Mouse (Mus musculus) frontal cortex, postnatal 25 days (tissue): Measurements from ENCODE around the gene Atp10a.
"Not testable (repeated sequence)": the region's sequence is repeated elsewhere in the genome, so short reads cannot be mapped to it uniquely, and the experiment has no call there.

ENCODE experiments used
- DNase-seq, 2 experiments: peaks; one replicate each; pipeline ENCODE4 v3.0.0; 2022; ENCODE audit warnings: low spot score in 2 of 2

The Atp10a gene

DNA sequence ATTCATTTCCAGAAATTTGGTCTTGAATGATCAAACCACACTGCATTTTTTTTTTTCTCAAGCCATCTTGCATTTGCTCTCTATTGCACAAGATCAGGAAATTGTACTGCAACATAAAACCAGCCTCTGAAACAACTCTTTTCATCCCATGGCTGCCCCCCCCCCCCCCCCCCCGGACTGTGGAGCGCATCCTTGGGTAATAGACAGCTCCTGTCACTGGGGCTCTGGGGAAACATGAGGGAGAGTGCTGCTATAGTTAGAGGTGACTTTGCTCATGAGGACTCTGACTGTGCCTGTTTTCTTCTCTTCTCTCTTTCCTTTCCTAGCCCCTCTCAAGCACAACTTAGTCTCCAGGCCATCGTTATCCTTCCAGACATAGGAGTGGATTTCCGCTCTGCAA lies 131.6 kb downstream of the Atp10a start:
- no peak for DNase-seq

DNA sequence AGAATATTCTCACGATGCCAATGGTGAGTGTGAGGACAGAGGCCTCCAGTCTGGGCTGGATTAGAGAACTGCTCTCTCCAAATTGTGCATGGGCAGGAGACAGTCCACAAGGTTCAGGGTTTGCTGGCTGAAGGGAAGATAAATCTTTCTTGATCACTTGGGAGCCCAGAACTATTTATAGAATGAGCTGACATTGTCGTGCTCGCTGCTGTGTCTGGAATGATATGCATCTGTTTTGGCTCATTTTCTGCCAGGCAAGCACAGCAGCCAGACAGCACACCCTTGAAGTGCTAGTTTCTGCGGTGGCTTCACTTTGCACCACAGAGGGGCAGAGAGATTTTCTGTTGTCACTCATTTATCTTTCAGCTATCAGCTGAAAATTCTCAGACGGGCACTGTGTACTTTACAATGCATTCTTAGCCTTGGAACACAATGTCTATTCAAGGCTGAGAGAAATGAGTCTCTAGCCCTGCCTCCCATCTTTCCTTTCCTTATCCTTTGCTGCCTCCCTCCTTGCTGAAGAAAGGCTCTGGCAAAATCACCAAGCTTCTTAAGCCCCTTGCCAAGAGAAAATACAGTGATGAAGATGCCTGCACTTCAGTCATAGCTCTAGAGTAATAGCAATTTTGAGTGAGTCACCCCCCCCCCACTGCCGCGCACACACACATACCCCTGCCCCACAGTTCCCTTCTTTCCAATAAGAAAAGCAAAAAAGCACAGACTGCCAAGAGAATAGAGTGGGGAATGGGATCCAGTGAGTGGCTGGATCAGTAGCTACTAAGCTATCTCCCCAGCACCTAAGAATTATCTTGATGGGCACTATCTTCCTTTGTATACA lies 132.7 kb downstream of the Atp10a start:
- no peak for DNase-seq

DNA sequence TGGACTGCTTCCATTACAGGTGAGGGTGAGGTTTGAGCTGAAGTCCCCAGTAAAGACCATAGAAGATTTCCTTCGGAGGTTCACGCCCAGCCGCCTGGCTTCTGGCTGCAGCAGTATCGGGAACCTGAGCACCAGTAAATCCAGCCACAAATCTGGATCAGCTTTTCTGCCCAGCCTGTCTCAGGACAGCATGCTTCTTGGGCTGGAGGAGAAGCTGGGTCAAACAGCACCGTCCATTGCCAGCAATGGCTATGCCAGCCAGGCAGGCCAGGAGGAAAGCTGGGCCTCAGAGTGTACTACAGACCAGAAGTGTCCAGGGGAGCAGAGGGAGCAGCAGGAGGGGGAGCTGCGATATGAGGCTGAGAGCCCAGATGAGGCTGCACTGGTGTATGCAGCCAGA lies 141.3 kb downstream of the Atp10a start:
- no peak for DNase-seq

DNA sequence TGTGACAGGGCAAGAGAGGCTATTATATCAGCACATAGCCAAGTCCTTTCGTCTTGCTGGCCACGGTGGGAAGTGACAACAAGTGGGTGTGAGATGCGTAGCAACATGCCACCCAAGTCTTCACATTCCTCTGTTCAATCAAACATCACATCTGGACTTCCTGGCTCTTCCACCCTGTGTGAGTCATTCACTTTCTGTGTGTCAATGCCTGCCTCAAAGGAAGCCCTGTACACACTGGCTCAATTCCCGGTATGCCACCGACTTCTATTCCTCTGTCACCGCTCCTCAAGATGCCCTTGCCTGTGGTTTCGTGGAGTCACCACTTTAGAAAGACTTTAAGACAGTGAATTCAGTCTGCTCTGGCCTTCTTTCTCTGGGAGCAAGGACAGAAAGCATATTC lies 144.9 kb downstream of the Atp10a start:
- DNase-seq = no peak

DNA sequence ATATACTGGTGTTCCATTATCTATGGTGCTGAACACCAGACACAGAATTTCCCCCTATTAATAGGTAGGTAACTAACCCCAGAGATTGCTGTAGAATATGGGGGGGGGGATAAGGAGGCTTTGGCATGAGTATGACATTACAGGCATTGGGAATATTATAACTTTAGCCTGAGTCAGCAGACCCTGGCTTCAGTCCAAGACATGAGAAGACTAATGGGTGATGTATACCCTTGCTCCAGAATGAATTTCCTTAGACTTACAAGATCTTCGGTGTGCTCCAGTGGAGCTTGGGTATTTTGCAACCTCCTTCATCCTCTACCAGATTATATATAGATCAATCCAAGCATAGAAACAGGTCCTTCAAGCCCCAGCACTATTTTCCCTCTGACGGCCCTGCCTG lies 145.8 kb downstream of the Atp10a start:
- DNase-seq = no peak

DNA sequence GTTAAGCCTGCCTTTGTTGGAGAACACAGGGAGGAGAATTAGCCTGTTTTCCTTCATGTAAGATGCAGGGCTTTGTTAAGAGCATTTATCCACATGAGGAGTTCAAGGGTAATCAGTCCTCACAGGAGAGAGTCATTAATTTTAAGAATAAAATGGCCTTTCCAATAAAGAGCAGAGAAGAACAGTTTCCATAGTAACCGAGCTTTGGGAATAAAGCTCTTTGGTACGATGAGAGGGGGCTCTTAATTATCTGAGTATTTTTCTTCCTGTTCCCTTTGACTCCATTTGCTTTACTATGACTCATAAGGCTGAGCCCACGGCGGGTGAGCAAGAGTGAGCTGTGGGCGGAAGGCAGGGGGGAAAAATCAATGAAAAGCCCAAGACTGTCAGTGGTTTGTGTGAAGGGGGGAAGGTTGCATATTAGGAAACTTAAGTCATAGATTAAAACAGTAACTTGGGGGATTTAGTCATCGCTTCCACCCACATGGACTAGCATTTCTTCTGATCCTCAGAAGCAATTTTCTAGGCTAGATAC lies 166.2 kb downstream of the Atp10a start:
- peak in 1 of 2 experiments; percentile 10 for DNase-seq

DNA sequence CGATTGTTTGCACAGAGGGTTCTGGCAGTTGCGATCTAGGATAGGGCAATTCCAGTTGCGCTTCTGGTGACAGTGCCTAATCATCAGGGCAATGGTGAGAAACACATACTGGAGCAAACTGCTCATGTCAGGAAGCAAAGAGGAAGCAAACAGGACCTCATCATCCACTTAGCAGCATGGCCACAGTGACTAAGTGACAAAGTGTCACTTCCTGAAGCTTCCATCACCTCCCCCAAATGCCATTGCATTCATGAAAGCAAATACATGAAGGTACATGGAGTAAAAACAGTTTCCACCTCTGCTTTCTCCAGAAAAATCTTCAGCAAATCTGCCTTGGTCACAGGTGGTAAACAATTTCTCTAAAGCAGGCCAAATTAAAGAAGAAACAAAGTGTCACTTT lies 168.7 kb downstream of the Atp10a start:
- DNase-seq = no peak

DNA sequence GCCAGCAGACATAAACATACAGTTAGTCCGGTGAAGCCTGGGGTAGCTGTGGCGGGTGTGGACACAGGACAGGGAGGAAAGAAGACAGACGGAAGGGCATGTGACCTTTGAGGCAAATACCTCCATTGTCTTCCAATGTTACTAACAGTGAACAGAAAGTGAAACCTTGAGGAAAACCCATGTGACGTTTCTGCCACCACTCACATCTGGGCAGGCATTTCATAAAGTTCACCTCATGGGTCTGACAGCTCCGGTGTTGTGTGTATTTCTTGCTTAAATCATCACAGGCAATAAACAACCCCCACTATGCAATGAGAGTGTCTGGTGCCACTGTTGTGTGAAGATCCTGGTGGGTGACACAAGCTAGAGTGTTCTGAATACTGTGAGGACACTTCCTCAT lies 173.1 kb downstream of the Atp10a start:
- no peak for DNase-seq

DNA sequence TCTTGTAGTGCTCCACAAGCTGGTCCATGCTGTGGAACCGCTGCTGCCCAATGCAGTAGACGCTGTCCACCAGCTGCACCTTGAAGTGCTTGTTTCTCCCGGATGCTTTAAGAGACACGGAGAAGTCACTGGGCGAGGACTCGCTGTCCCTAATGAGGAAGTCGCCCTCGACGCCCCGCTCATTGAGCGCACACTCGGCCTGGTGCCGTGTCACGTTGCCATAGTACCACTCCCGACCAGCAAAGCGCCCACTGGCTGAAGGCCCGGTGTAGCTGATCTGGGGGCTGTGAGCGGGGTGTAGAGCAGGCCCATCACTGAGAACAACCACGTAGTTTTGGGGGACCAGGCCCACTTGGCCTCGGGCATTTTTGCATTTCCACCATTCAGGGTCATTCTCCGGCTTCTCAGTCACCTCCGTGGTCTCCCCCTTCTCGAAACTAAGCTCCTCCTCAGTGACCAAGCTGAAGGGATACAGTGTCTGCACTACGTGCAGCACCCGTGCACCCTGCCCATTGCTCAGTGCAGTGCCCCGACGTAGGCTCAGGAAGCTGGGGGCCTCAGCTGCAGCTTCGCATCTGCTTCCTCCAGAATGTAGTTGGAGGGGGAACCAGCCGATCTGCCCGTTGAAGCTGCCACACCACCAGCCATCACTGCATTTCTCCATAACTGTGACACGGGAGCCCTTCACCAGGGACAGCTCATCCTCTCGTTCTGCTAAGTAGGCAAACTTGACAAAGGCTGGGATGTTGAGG lies 181.1 kb downstream of the Atp10a start:
- DNase-seq = not testable (repeated sequence)

DNA sequence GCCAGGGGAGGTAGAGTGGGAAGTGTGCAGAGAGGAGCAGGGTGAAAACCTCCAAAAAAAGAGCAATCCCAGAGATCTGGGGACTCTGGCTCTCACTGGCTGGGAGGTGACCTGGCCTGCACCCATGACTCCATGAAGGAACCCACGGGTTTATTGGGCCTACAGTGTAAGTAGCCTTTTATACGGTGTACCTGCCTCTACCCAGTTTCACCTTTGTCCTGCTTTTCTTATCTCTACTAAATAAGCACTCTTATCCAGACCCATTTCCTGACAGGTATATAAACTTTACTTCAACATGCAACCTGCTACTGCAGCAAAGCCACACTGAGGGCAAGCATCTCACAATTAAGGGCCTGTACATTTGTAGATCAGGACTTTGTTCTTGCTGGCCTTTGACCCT lies 184.4 kb downstream of the Atp10a start:
- no peak for DNase-seq

DNA sequence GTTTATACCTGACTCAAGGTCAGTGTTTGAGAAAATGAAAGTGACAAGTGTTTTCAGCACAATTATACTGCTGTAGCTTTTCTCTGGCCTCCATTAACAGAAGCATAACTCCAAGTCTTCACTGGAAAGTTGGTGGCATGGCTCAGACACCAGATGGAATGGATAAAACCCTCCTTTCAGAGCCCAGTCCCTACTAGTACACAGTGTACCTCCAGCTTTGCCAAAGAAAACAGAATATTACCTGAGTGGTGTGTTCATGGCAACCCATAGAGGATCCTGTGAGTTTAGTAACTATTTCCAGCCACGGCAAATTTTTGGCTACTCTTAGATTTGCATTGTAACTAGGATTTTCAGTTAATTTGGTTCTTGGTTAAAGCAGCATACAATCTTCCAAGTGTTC lies 185.1 kb downstream of the Atp10a start:
- DNase-seq = no peak

DNA sequence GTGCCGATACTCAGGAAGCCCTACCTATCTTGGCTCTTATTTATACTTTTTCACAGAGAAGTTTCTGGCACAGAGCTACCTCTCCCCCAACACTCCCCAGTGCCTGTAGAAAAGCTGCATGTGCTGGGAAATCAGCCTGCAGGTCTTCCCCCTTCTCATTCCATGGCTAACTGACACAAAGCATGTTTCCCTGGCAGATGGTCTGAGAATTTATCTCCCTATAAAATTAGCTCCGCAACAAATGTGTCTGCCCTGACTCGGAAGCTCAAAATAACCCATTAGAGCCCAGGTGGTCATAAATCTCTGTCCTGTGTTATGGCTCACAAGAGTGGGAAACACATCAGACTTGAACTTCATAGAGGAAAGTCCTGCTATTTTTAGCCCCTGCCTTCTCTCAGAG lies 186.9 kb downstream of the Atp10a start:
- no peak for DNase-seq

DNA sequence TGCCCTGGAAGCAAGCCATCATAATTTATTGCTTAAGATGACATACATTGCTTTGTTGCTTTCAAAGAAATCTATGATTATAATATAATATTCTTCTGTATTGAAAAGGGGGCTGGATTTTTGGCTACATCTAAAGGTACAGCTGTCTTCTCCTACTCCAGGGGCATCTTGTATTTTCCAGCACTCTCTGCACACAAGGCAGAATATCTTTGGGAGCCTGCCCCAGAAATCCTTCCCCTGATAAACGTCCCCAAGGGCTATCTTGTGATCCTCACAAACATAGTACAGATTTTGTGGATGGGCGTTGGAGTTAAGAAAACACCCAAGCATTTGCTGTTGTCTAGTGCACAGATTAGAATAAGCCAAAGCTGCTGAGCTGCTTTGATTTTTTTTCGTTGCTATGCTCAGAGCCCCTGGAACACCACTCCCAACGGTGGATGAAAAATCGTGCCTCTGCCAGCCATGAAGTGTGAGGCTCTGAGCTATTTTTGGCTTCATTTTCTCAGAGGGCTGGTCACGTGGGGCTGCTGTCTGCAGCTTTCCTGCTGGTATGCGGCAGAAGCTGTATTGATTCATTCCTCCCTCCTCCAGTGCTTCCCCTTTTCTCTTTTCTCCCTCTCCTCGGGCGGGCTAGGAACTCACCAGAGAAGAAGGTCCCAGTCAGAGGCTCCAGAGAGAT lies 187.9 kb downstream of the Atp10a start:
- DNase-seq = peak; percentile 74 to 84

DNA sequence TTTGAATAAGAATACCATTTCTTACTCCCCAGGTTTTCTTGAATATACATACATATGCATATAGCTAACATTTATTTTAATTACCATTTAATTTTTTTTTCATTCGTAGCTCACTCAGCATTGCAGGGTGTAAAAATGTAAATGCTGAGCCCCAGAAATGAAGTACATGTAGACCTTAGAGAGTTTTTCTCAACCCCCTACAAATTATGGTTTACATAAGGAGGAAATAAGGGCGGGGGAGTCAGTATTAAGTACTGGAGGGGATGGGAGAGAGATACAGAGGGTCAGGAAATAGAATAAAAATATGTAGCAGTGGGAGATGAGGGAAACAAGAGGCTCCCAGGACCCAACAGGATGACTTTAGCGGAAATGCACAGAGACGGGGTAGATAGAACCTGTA lies 188.5 kb downstream of the Atp10a start:
- no peak for DNase-seq

DNA sequence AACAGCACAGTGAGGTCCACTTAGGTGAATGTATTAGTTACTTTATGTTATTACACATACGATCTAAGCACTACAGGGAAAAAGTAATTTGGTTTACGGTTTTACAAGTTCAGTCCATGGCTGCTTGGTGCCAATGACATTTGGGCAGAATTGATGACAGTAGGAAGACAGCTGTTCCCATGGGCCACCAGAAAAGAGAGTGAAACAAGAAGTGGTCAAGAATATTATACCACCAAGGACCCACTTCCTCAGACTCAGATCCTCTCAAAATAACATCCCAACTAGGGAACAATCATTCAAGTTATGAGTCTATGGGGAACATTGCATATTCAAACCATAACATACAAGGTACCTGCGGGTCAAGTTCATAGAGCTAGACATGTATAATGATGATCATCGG lies 203.0 kb downstream of the Atp10a start:
- no peak for DNase-seq

DNA sequence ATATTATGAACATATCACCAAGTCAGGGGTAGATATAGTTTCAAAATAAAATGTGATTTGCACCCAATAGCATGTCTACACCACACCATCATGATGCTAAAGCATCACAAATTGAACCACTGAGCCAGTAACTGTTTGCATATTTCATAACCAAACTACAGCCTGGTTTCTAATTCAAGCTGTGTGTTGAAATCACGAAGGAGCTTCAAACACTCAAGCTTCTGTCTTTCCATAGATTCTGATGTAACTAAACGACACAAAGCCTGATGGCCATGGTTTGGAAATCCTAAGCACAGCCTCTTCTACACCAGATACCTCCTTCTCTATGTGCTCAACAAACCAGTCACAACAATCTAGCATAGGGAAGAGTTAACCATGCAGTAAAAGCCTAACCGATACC lies 207.2 kb downstream of the Atp10a start:
- DNase-seq = no peak

DNA sequence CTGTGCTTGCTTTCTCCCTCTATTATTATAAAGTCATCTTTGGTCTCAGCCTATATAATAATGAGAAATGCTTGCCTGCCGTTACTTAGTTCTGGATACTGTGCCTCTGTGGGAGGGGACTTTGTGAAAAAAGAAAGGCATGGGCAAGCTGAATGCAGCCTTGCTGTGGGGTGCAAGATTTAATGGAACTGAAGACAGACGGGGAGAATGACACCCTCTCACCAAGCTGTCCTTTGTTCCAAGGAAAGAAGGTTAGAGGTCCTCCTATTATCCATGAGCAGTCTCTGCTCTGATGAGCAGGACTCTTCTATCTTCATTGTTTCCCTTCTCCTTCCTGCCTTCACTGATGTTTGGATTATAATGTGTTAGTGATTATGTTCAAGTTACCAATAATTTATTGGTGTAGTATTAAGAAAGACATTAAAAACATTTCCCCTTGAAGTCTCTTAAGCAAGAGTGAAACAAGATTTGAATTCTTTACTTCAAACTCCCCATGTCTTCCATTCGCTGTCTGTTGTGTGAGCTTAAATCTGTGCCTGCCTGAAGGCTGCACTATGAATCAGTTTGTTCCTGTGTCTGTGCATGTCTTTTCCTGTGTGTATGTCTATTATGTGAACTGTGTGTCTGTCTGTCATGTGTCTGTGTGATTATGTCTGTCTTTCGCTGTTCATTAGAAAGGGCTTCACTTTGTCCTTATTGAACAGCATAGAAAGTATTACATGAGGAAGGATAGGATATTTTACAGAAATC lies 211.1 kb downstream of the Atp10a start:
- no peak for DNase-seq

DNA sequence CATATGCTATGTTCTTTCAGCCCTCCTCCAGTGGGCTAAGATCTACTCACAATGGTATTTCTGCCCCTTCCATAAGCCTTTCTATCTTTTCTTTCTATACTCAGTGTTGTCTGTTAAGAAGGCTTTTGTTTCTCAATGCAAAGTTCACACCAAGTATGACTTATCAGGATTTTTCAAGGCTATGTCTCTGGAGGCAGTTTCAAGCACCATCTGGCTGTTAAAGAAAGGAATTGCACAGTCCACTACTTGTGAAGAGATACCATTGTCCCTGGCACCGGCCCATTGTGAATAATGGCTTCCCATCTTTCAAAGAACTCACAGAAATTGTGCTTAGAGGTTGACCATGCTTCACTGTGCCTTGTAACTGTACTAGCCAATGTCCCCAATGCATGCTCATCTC lies 214.7 kb downstream of the Atp10a start:
- DNase-seq = no peak

DNA sequence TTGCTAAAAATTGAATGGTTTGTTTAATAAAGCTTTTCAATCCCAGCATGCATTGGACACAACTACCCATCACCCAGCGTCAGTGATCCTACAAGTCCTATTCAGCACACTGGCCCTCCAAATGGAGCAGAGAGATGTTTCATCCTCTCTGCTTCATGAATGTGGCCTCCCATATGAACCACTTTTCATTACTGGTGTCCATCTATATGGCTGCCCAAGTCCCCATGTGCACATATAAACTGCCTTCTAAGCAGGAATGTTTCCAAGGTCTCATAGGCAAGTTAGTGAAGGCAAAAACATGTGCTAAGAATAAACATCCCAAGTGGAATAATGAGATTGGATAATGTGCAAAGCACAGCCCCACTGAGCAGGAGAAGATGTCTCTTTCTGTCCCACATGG lies 217.7 kb downstream of the Atp10a start:
- DNase-seq = no peak
